ENCODE assay signal across 17 mouse cellular contexts in the genomic region with DNA sequence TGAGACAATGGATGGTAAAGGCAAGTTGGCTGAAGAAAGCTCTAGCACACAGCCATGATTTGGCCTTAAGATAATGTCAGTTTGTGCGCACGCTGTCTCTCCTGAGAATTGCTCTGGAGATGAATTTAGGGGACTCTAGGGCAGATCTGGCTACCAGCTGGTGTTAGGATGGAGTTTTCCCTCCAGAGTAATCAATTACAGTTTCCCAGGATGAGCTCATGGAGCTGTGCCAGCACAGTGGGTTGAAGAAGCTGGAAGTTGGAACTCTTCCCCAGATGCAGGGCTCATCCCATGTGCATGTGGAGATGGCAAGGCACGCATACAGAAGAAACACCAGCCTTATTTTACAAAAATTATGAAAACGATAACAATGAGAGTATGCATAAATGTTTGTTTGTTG.
DNase-seq lines count a peak whose midpoint lies in the region; ATAC-seq and TF ChIP-seq lines count a peak whose summit lies in the region.
"Had no signal": no experiment of that assay in that cellular context is flagged by ENCODE, and none has a peak within 500 bp of the region (broad histone marks: within the 10 kb centered on the region; RNA-seq: fewer than 3 reads in every experiment).

No protein-coding gene starts in this region.

- H3K9ac ChIP-seq in kidney, embryonic 15.5 days = no peak overlapping the region
- H3K9ac ChIP-seq in midbrain, postnatal 0 days (replicated peaks; ENCODE audit: low read length, poor library complexity, severe bottlenecking) = no peak overlapping the region
- H3K9ac ChIP-seq in midbrain, embryonic 15.5 days = no peak overlapping the region
- H3K9ac ChIP-seq: embryonic facial prominence, embryonic 15.5 days; forebrain, embryonic 12.5 days; hindbrain, embryonic 13.5 days; limb, embryonic 13.5 days; neural tube, embryonic 13.5 days had no signal

- 90% methylated on average over 4 of the region's 4 CpGs for WGBS in kidney, embryonic 15.5 days
- 83% methylated on average over 4 of the region's 4 CpGs for WGBS in midbrain, postnatal 0 days
- 84% methylated on average over 4 of the region's 4 CpGs for whole genome bisulfite sequencing in midbrain, embryonic 15.5 days

- H3K9me3 ChIP-seq in kidney, embryonic 15.5 days (replicated peaks) = no peaks in the 10 kb centered on the region
- H3K9me3 ChIP-seq in midbrain, postnatal 0 days (ENCODE audit: low read length) = no peaks in the 10 kb centered on the region
- no peaks in the 10 kb centered on the region for H3K9me3 ChIP-seq in midbrain, embryonic 15.5 days
- H3K9me3 ChIP-seq: embryonic facial prominence, embryonic 15.5 days; forebrain, embryonic 12.5 days; hindbrain, embryonic 13.5 days; limb, embryonic 13.5 days; neural tube, embryonic 13.5 days had no signal

- no peak for TF ChIP-seq CTCF in midbrain, postnatal 0 days (IDR thresholded peaks at IDR 0.05)

- H3K4me2 ChIP-seq in kidney, embryonic 15.5 days = no peak overlapping the region
- no peak overlapping the region for H3K4me2 ChIP-seq in midbrain, postnatal 0 days (ENCODE audit: low read depth, low read length, poor library complexity, severe bottlenecking)
- H3K4me2 ChIP-seq in midbrain, embryonic 15.5 days = no peak overlapping the region
- H3K4me2 ChIP-seq: embryonic facial prominence, embryonic 15.5 days; forebrain, embryonic 12.5 days; hindbrain, embryonic 13.5 days; limb, embryonic 13.5 days; neural tube, embryonic 13.5 days had no signal

- ATAC-seq in kidney, embryonic 15.5 days (replicated peaks; ENCODE audit: low FRiP score) = no peak
- ATAC-seq in midbrain, postnatal 0 days (ENCODE audit: low FRiP score) = no peak
- no peak for ATAC-seq in midbrain, embryonic 15.5 days (replicated peaks)

- no peaks in the 10 kb centered on the region for H3K36me3 ChIP-seq in kidney, embryonic 15.5 days
- no peaks in the 10 kb centered on the region for H3K36me3 ChIP-seq in midbrain, postnatal 0 days (ENCODE audit: insufficient read depth, low read length)
- H3K36me3 ChIP-seq in midbrain, embryonic 15.5 days (replicated peaks) = no peaks in the 10 kb centered on the region
- H3K36me3 ChIP-seq: embryonic facial prominence, embryonic 15.5 days; forebrain, embryonic 12.5 days; hindbrain, embryonic 13.5 days; limb, embryonic 13.5 days; neural tube, embryonic 13.5 days had no signal

- no peaks in the 10 kb centered on the region for H3K4me1 ChIP-seq in kidney, embryonic 15.5 days
- no peaks in the 10 kb centered on the region for H3K4me1 ChIP-seq in midbrain, postnatal 0 days (ENCODE audit: insufficient read depth, low read length)
- no peaks in the 10 kb centered on the region for H3K4me1 ChIP-seq in midbrain, embryonic 15.5 days
- H3K4me1 ChIP-seq: forebrain, embryonic 12.5 days; hindbrain, embryonic 13.5 days; limb, embryonic 13.5 days had no signal

- no peak overlapping the region for H3K27ac ChIP-seq in kidney, embryonic 15.5 days
- no peak overlapping the region for H3K27ac ChIP-seq in midbrain, postnatal 0 days (ENCODE audit: low read depth, low read length)
- H3K27ac ChIP-seq in midbrain, embryonic 15.5 days = no peak overlapping the region
- H3K27ac ChIP-seq: embryonic facial prominence, embryonic 15.5 days; forebrain, embryonic 12.5 days; hindbrain, embryonic 13.5 days; left cerebral cortex, adult 2 months; limb, embryonic 13.5 days; neural tube, embryonic 13.5 days; stomach, postnatal 0 days had no signal

- DNase-seq in cerebellum, postnatal 14 days = peak; percentile 18 to 20
- DNase-seq in cerebellum, postnatal 25 days = no peak
- peak; percentile 2 for DNase-seq in kidney, postnatal 14 days
- DNase-seq in midbrain, postnatal 0 days (ENCODE audit: low spot score) = peak; percentile 45
- peak; percentile 57 for DNase-seq in skeletal muscle tissue, adult 2 months (ENCODE audit: low read depth, low spot score)
- DNase-seq in testis, postnatal 10 days (ENCODE audit: low spot score) = no peak
- DNase-seq: kidney, adult 11 months; thymus, postnatal 25 days had no signal

- H3K27me3 ChIP-seq in kidney, embryonic 15.5 days = no peaks in the 10 kb centered on the region
- H3K27me3 ChIP-seq in midbrain, postnatal 0 days (ENCODE audit: insufficient read depth, low read length) = no peaks in the 10 kb centered on the region
- H3K27me3 ChIP-seq in midbrain, embryonic 15.5 days (replicated peaks) = no peaks in the 10 kb centered on the region
- H3K27me3 ChIP-seq: embryonic facial prominence, embryonic 15.5 days; forebrain, embryonic 12.5 days; hindbrain, embryonic 13.5 days; limb, embryonic 13.5 days; neural tube, embryonic 13.5 days had no signal

- H3K4me3 ChIP-seq in kidney, embryonic 15.5 days (replicated peaks) = no peak overlapping the region
- H3K4me3 ChIP-seq in midbrain, postnatal 0 days (ENCODE audit: low read depth, low read length) = no peak overlapping the region
- no peak overlapping the region for H3K4me3 ChIP-seq in midbrain, embryonic 15.5 days
- H3K4me3 ChIP-seq: embryonic facial prominence, embryonic 15.5 days; forebrain, embryonic 12.5 days; hindbrain, embryonic 13.5 days; left cerebral cortex, adult 2 months; limb, embryonic 13.5 days; neural tube, embryonic 13.5 days had no signal

Comparison
In these comparisons a context has a peak if more than half of its experiments do, and no peak if none do; other contexts are left out.
1. DNase-seq: peak in cerebellum, postnatal 14 days (2 of 2), kidney, postnatal 14 days (single experiment), midbrain, postnatal 0 days (single experiment) and skeletal muscle tissue, adult 2 months (single experiment); none in cerebellum, postnatal 25 days (0 of 2) and testis, postnatal 10 days (single experiment).